Mouse (Mus musculus) liver, postnatal 0 days (tissue): Measurements from ENCODE around the gene Fbln1.

ENCODE experiments used
- CTCF ChIP-seq: sonication (generic); IDR thresholded peaks from 2 replicates; pipeline ENCODE4 v1.5.1; 2016; ENCODE audit warnings: antibody characterized with exemption, low read depth
- EP300 ChIP-seq: IDR thresholded peaks from 2 replicates; pipeline ENCODE4 v1.6.1; 2016; ENCODE audit warnings: antibody characterized with exemption, low read depth, mild to moderate bottlenecking

DNA sequence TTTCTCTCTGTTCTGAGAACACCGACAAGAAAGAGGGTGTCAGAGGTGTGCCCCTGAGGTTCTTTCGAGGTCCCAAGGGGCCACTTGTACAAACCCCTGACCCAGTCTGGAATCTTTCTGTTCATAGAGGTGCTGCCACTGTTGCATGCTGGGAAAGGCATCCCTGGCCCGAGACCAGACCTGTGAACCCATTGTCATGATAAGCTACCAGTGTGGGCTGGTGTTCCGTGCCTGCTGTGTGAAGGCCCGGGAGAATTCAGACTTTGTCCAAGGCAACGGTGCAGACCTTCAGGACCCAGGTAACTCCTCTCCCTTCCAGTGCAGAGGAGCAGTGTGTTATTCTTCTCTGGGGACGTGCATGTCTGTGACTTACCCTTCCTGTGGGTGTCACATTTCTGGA, 21.1 kb downstream of the Fbln1 start:
- no peak for TF ChIP-seq CTCF
- no peak for TF ChIP-seq EP300
